Mouse (Mus musculus) neutrophil, adult 59 days (primary cell): ENCODE results near the gene Hsd17b11. TPM values are rescaled to one million over a fixed set of nuclear protein-coding genes. Genes with fewer than 3 reads are reported as not detected.

Experiments used
- total RNA-seq, 2 experiments: library from RNA; stranded (reverse); gene quantifications; 1 replicate in 1 of 2; 2 replicates in 1 of 2; pipeline ENCODE4 v1.2.4; 2023

Gene Hsd17b11
- 100 to 1,000 TPM; 149 to 152 TPM for total RNA-seq

DNA sequence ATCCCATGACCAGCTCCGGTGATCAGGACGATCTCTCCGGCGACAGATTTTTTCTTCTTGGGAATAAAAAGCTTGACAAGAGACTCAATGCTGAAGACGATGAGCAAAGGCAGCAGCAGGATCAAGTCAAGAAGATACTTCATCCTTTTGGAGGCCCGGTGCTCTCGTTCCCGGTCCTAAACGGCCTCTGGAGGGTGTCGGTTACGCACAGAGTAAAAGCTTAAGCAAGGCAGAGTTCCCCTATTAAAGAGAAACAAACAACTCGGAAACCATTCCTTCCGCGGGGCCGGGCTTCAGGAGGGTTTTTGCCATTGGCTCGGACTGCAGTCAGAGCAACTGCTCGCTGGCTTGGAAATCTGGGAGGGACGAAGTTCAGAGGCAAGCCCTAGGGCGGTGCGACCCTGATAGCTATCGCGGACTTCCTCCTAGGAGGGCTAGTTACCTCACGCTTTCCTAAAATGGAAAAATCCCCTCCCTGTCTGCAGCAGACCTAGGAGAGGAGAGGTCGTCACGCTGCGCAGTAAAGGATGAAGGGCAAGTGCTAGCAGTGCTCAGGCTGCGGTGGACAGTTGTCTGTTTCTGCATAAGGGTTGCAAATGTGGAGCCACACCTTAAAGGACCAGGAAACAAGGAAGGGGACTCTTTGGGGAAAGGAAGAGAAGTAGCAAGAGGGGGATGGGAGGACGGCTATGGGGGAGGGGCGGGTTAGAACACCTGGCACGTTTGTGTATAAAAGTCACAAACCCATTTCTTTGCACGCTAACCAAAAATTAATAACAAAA is at the start of gene Hsd17b11:
Gene Hsd17b11 (minus strand): TSS at position 323 of the 782 bp plus-strand sequence.

DNA sequence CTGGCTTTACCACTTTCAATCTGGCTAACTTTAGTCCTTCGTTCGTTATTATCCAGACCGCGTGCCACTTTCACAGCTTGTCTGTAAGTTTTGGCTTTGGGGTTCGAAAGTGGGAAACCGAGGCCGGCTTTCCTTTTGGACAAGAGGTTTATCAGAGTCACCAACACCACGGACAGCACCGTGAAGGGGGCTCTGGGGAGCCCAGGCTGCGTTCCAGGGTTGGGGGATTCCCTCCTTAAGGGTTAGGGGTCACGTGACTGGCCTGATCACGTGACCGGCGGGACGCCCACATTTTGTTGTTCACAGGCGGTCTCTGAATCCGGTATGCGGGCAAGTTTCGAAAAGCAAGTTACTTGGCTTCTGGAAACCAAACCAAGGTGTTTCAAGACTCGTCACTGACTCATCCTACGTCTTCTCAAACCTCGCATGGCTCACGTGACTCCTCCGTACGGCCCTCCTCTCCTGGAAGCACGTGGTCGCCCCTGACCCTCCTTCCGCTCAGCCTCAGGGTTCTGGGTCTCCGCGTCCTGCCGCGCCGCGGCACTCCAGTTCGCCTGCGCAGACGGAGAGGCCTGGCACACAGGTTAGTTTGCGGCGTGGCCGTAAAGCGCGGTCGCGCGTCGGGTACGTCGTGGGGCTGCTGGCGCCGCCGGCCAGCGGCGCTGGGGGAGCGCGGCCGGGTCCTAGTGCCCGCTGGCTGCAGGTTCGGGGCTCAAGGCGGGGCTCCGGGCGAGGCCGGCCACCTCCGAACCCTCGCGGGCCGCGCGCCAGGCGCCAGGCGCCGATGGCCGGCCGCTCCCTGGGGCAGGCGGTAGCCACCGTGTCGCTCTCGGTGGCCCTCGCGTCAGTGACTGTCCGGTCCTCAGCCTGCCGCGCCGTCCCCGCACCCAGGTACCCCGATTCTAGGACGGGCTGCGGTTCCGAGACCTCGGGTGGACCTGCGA is 24.8 kb upstream of the Hsd17b11 start, which contains the start of gene Nudt9:
Gene Nudt9 (plus strand): TSS at position 51 of the 944 bp plus-strand sequence.

DNA sequence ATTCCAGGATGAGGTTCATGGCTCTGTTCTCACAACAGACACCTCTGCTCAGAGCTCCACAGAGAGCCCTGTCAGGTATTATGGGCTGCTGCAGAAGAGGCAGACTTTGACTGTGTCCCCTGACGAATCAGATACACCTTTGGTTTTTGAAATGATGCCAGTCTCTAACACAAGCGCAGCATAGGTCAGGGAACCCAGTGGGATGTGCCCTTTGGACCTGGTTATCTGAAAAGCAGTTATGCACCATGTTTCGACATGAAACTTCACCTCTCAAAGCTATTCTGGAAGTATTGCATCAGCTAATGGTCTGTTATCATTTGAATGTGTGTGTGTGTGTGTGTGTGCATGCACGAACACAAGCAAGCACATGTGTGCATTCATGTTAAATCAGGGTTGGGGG is 44.4 kb downstream of the Hsd17b11 start, which contains the start of gene Hsd17b13:
Gene Hsd17b13 (minus strand): TSS at position 114 of the 400 bp plus-strand sequence.

Other genes with a start within 250 kb of the Hsd17b11 start
- gene Klhl8, start 110.7 kb downstream of the Hsd17b11 start, total RNA-seq: 1 to 10 TPM; 1.1 to 1.6 TPM
- gene Hsd17b13, start 44.5 kb downstream of the Hsd17b11 start, total RNA-seq: not detected
- 10 to 100 TPM; 14.3 to 18.6 TPM for gene Nudt9, start 24.4 kb upstream of the Hsd17b11 start, total RNA-seq
- gene Gm17660, start 55.7 kb upstream of the Hsd17b11 start, total RNA-seq: not detected
- gene Sparcl1, start 91.8 kb upstream of the Hsd17b11 start, total RNA-seq: not detected
- gene Dspp, start 148.8 kb upstream of the Hsd17b11 start, total RNA-seq: not detected
- gene Dmp1, start 180.7 kb upstream of the Hsd17b11 start, total RNA-seq: not detected